Mouse (Mus musculus) lung, postnatal 36 days (tissue): ENCODE results near the gene Cpm.
"Not testable (repeated sequence)": the region's sequence is repeated elsewhere in the genome, so short reads cannot be mapped to it uniquely, and the experiment has no call there.

Source experiments
- DNase-seq: peaks from one replicate; pipeline ENCODE4 v3.0.0; 2022; ENCODE audit warnings: mixed read lengths

Gene Cpm

DNA sequence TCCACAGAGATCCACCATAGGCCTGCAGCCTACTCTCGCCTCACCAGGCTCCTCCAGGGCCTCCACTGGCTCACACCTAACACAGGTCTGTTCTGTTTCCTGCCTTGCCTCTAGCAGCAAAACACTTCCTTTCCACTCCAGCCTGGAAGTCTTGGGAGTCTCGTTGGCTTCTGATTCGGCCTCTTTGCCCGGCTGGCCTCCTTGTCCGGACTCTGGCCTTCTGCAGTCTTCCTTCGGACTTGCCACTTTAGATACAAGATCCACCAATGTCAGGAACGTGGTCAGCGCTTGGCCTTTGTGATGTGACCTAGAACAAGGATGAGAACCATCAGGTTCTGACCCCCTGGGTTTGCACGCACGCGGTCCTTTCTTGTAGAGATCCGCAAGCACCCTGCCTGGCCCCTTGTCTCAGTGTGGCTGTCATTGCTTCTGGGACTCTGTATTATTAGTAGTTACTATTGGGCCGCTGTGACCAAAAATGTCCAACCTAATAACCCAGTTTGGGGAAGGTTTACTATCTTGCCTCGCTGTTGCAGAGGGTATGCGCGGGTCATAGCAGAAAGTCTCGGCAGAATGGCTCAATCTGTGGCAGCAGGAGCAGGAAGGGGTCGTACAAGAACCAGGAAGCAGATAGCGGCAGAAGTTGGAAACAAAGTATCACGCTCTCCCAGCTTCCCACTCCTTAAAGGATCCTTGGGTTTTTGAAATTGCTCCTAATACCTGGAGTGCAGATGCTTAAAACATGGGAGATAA is 22.1 kb upstream of the Cpm start:
- DNase-seq, result no peak

DNA sequence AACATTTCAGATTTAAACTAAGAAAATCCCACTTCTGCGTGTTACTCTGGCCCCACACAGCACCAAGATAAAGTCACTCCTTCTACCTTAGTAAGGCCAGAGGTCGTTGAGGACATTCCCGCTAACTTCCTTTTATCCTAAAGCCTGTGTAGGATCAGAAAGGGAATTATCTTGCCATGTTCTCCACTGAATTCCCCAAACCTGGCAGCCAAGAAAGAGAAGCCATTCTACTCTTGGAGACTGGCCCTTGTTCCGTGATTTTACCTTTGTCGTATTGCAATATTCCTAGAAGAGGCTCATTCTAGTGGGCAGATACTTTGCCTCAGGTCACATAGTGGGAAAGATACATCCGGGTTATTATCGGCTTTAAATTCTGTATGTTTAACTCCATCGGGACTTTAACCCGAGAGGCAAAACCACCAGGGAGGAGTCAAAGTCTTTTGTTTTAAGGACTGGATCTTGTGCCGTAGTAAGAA is 21.5 kb upstream of the Cpm start:
- DNase-seq, result no peak

DNA sequence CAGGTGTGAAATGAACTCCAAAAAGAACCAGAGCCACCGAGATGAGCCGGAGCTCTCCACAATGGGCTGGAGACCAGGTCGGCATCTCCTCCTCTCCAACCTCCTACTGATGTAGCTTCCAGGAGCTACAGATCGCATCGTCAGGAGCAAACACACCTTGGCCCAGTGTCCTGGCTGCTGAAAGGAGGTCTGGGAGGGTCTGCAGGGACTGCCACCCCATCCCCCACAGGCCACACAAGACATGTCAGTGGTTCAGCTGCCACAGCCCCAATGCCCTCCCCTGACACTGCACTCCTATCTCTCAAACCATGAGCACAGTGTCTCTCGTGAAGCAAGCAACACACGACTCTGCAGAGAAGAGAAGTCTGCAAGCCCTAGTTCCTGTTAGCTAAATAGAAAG is 20.8 kb upstream of the Cpm start:
- DNase-seq, result no peak

DNA sequence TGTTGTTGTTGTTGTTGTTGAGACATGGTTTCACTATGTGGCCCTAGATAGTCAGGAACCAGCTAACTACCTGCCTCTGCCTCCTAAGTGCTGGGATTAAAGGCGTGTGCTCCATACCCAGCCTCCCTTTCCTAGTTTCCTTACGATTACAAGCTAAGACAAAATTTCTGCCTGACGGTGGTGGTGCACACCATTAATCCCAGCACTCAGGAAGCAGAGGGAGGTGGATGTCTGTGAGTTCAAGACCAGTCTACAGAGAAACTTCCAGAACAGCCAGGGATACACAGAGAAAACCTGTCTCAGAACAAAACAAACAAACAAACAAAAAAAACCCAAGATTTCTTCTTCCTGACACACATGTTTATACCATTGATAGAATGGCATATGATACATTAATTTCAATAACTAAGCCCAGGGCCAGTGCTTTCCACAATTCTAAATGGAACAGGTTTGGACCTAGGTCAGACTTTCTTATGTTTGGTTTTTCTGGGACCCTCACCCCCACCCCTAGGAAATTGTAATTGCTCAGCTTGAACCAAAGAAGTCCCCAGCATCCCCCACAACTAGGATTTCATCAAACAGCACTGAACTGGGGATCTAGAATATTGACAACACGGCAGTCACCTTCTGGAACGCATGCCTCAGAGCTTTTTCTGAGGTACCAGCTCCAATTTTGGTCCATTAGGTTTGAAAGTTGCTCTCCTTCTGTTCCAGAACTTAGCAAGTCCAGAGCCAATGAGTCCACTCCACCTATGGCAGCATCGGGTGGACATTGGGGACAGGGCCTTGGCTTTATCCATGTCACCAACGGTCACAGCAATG is 20.1 kb upstream of the Cpm start:
- DNase-seq, result no peak

DNA sequence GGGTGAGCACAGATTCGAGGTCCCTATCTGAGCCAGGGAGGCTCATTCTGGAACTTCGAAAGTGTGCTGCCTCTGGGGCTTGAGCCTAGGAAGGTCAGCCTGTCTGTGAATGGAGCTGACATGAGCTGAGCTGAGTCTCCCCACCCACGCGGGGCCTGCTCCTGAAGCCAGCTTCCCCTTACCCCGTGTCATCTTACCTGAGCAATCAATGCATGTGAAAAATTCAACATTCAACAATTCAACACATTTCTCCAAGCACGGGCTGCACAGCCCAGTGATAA is 19.6 kb upstream of the Cpm start:
- no peak for DNase-seq

DNA sequence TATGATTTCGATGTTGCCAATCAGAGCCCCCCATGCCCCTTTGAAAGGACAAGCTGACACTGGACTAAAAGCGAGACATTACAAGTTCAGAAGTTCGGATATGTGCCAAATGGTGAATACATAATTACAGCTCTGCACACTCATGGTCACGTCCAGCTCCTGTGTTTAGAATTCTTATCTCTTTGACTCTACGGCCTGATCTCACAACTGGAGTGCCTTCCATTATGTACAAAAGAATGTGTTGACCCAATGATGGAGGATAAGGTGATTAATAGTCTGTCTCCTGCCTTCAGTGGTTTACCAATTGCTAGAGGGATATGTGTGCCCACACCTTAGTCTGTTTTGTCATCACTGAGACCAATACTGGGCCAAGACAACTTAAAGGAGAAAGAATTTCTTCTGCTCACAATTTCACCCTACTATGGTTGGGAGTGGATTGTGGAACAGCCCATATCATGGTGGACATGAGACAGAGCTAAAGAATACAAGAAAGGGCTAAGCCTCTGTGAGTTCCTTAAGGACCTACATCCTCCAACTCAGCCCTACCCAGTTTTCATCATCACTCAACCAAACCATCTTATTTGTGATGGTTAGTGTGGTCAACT is 19.0 kb upstream of the Cpm start:
- DNase-seq, result no peak

DNA sequence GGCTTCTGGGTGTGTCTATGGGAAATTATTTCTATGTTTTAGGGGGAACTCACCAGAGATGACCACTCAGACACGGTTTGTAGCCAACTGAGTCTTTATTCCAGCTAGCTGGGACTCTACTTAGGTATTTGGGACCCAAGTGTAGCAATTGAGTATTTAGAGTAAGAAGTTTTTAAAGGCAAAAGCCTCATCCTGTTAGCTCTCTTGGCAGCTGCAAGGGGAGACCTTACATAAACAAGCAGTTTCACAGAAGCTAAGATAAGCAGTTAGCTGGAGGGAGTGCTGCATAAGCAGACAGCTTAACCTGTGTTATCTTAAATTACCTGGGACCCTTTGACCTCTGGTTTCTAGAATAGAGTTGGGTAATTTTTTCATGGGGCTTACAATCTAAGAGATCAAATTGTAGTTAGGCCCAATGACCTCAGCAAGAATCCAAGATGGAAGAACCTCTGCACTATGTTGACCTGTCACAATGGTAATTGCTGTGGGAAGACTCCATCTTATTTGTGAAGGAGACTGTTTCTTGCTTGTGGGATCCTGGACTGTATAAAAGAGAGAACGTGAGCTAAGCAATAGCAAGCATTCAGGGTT is 18.4 kb upstream of the Cpm start:
- DNase-seq, result no peak

DNA sequence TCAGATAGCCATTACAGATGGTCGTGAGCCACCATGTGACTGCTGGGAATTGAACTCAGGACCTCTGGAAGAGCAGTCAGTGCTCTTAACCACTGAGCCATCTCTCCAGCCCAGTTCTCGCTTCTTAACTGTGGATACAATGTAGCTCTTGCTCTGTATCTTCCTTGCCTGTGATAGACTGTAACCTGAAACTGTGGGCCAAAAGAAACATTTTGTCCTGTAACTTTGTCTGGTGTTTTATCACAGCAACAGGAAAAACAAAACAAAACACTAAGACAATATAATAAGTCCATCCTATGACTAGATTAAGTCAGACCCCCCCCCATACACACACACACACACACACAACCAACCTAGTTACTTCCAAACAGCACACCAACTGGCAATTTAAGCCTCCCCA is 17.8 kb upstream of the Cpm start:
- no peak for DNase-seq

DNA sequence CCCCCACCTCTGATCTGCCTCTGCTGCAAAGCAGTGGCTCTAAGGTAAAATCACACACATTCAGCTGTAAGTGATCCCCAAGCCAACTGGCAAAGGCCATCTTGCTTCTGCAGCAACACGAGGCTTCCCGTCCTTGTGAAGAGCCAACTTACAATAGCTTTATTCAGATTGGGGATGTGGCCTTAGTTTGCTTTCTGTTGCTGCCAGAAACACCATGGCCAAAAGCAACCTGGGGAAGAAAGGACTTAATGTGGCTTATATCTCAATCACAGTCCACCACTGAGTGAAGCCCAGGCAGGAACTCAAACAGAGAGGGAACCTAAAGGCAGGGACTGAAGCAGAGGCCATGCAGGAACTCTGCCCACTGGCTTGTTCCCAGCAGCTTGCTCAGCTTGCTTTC is 17.3 kb upstream of the Cpm start:
- DNase-seq, result no peak

DNA sequence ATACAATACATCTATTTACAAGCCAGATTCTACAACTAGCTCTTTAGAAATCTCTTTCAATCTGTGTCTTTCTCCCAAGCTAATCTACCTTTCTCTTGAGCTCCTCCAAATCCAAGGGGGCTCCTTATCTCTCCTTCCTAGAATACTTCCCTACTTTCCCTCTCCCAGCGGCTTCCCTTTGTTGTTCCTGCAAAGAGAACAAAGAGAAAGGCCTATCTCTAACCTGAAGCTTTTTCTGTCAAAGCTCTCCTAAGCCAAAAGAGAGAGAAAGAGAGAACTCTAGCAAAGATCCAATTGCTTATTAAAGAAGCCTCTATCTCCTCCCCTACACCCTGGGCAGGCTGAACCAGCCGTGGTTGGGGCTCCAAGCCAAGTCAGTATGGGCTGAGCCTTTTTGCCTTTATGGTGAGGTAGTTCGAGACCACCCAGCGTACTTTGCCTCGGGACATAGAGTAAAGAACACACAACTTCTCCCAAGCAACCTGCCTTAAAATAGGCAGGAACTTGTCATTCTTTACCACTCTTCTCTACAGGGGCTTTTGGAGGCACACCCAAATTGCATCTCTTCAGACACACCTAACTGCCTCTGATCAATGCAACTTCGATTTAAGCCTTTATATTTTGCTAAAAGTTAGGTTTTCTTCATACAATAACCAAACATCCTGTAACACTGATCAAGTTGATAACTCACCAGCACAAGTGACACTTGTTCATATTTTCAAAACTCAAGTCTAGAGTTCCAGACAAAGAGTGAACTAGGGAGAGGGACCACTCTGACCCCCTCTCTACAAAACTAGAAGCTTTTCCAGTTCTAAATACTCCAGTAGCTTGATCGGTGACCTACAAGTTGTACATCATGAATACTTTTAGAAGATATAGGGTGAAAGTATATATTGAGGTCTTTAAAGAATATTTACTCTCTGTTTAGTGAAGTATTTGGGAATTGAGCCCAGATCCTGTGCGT is 16.4 kb upstream of the Cpm start:
- no peak for DNase-seq

DNA sequence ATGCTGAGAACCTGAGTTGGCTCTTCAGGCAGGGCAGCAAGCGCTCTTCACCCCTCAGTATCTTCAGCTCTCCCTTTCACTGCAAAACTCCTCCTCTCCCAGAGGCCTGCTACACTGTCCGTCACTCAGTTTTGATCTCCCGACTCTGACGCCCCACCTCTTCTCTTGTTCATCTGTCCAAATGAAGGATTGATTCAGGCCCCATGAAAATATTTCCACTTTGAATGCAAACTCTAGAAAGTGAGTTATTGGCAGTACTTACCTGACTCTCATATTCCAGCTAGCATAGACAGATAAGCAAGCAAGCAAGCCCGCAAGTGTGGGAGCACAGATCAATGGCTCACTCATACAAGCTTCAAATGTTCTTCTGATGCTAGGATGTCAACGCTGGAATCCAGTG is 15.3 kb upstream of the Cpm start:
- no peak for DNase-seq

DNA sequence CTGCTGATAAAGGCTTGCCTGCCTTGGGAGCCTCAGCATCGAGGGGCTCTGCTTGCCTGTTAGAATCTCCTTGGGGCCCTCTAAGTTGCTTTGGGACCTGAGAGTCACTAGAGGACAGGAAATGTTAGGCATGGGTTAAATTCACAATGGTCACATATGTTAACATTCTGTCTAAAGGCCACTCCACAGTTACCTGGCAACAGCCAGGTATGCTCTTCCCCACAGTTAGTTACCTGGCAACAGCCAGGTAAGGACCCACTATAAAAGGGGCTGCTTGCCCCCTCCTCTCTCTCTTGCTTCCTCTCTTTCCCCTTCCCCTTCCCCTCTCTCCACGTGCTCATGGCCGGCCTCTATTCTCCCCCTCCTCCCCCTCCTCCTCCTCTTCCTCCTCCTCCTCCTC is 14.9 kb upstream of the Cpm start:
- DNase-seq, result no peak

DNA sequence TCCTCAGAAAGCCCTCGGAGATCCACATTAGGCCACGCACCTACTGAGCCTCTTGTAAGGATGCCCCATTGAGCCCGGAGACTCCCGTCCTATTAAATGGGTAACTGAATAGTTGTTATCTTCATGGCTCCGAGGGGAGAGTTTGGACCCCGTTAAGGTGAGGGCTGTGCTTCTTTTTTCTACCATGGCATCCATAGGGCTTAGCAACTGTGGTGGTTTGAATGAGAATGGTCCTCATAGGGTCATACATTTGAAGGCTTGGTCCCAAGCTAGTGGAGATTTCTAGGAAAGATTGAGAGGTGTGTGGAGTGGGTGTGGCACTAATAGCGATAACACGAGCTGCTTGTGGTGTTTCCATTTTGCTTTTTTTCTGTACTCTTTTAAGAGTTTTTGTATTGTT is 14.1 kb upstream of the Cpm start:
- DNase-seq, result no peak

DNA sequence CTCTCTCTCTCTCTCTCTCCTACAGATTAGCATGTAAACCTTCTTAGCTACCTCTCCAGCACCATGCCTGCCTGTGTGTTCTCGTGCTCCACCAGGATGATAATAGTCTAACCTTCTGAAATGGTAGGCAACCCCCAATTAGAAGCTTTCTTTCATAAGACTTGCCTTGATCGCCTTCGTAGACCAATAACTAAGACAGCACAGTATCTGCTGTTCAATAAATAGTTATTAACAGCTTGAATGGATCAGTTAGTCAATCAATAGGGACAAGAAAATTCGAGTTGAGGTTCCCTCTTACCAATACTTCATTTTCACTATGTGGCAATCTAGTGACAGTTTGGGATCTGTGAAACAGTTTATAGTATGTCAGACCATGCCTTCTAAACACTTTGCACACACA is 13.6 kb upstream of the Cpm start:
- no peak for DNase-seq

DNA sequence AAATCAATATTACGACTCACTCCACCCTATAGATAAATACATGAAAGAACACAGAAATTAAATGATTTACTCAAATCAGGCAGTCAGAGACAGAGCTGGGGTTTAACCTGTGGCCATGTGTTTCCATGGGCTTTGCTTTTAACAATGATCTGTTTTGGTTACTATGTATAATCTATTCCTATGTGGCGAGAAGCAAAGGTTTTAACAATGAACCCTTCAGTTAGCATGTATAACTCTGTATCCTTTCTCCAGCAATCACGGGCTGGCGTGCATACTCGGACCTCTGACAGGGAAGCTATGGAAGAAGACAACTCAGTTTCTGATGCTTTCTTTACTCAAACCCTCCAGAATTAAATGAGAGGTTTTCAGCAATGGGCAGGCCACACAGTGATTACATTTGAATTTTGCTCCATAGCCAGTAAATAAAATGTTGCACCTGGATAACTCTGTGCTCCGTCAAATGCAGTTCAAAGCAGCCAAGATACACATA is 13.1 kb upstream of the Cpm start:
- no peak for DNase-seq

DNA sequence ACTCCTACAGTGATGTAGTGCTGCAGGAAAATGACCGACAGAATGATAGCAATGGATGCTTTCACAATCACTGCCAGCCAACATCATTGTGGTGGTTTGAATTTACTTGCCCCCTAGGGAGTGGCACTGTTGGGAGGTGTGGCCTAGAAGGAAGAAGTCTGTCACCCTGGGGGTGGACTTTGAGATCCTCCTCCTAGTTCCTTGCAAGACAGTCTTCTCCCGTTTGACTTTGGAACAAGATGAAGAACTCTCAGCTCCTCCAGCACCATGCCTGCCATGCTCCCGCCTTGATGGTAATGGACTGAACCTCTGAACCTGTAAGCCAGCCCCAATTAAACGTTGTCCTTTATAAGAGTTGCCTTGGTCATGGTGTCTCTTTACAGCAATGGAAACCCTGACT is 12.5 kb upstream of the Cpm start:
- not testable (repeated sequence) for DNase-seq

DNA sequence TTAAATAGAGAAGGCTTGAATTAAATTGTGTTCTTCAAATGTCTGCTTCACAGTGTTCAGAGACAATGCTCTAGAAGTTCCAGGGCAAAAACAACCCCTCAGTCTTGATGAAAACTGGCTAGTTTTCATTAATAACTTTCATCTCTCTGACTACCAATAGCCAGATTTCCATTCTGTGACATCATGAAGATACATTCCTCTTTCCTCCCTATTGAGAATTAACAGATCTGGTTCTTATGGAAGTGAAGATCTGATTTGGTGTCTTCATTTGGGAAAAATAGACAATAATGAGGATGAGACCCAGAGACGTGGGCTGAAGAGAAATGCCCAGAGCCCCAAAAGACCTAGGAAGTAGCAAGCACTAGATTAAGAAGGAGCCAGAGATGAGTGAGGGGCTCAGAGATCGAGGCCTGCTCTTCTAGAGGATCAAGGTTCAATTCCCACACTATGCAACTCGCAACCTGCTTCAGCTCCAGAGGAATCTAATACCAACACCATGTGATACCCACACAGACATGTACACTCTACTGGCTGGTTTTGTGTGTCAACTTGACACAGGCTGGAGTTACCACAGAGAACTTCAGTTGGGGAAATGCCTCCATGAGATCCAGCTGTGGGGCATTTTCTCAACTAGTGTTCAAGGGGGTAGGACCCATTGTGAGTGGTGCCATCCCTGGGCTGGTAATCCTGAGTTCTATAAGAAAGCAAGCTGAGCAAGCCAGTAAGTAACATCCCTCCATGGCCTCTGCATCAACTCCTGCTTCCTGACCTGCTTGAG is 11.5 kb upstream of the Cpm start:
- no peak for DNase-seq

DNA sequence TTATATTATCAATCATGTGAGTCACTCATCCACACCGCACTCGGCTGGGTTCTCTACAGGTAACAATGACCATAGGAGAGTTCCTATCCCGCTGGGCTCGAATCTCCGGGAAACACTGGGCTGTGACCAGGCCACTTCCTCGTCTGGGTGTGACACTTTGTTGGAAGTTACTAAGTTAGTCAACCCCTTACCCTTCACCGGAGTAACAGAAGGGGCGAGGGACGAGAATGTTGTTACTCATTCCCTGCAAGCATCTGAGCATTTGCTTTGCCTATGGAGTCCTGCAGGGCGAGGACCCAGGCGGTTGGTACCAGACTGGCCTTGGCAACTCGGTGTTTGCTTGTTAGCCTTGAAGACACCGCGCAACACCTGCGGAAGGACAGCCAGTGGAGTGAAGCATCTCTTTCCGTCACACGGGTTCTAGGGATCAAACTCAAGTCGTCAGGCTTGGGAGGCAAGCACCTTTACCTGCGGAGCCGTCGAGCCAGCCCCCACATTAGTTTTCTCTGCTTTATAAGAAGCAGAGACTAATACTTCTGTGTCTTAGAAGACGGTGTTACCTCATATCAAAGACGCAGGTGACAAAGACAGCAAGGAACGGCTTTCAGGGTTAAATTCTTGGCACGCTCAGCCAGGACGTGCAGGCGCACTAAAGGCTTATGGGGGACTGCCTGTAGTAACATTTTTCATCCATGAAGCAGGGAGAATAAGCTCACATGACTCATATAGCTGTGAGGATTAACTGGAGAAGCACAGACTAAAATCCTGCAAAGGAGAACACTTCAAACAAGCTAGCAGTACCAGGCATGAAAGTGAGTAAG is 10.0 kb upstream of the Cpm start:
- no peak for DNase-seq

DNA sequence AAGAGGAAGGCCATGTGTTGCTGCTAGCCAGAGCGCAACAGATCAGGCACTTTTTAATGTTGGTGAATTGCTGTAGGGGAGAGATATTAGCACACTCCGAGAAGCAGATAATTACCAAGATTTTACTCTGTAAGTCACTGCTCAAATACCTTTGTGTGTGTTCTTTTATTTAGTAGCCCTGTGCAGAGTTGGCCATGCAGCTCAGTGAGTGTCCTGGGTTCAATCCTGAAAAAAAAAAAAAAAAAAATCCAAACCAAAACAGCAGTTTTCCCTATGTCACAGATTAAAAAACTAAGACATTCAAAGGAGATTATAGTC is 9.5 kb upstream of the Cpm start:
- no peak for DNase-seq

DNA sequence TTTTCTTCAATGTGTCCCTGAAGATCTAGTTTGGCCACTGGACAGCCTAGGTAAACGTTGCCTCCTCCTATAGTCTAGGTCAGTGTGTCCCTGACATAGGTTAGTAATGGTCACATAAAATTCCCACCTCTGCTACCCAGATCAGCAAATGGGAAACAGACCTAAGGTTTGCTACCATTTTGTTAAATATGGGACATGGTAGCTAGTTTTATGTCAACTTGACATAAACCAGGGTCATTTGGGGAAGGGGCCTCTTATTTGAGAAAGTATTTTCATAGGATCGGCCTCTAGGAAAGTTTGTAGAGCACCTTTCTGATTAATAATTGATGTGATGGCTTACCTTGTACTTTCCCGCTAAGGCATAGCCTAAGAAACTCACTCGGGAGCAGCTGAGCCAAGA is 8.8 kb upstream of the Cpm start:
- DNase-seq, result no peak

DNA sequence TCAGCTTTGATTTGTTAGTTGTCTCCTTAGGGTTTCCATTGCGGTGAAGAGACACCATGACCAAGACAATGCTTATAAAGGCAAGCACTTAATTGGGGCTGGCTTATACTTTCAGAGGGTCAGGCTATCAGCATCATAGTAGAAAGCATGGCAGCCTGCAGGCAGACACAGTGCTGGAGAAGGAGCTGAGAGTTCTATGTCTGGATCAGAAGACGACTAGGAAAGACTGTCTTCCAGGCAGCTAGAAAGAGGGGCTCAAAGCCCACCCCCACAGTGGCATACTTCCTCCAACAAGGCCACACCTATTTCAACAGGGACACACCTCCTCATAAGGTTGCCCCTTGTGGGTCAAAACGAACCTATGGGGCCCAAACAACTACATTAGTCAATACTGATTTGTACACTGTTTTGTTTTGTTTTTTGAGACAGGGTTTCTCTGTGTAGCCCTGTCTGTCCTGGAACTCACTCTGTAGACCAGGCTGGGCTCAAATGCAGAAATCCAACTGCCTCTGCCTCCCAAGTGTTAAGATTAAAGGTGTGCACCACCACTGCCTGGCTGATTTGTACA is 8.3 kb upstream of the Cpm start:
- DNase-seq, result no peak
